ENCODE assay signal across 20 mouse cellular contexts in the genomic region with DNA sequence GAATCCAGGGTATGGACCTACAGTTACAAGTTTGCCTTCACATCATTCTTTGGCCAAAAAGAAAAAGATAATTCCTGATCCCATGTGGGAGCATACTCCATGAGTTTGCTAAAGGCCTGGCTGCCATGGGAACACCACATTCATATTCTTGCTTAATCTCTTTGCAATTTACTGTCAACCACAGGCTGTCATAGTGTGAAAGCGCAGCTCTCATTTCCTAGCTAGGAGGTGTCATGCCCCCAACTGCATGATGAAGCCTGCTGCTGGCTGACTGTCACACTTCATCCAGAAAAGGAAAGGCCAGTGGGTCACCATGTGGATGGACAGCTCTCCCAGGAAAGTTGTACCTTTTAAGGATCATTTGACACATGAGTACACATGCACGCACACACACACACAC. TPM values are rescaled to one million over a fixed set of nuclear protein-coding genes. Genes with fewer than 3 reads are reported as not detected.
A peak's percentile ranks its signal among the peaks of the same experiment; 100 is the strongest.
DNase-seq lines count a peak whose midpoint lies in the region; ATAC-seq and TF ChIP-seq lines count a peak whose summit lies in the region.
"Had no signal": no experiment of that assay in that cellular context is flagged by ENCODE, and none has a peak within 500 bp of the region (broad histone marks: within the 10 kb centered on the region; RNA-seq: fewer than 3 reads in every experiment).

No protein-coding gene starts in this region.

- H3K4me1 ChIP-seq in heart, embryonic 13.5 days, result peaks cover 52% of the 10 kb centered on the region
- peaks cover 17% of the 10 kb centered on the region; the same call in 1 of the 2 replicates for H3K4me1 ChIP-seq in lung, embryonic 14.5 days (ENCODE audit: insufficient read depth)
- no peaks in the 10 kb centered on the region; the same call in 1 of the 2 replicates for H3K4me1 ChIP-seq in lung, adult 2 months (ENCODE audit: control insufficient read depth, insufficient read depth, low read length)
- H3K4me1 ChIP-seq in liver, embryonic 11.5 days (replicated peaks; ENCODE audit: control insufficient read depth, insufficient read depth, low read length), result no peaks in the 10 kb centered on the region
- H3K4me1 ChIP-seq: hindbrain, embryonic 10.5 days had no signal

- no peak for ATAC-seq in heart, embryonic 13.5 days (ENCODE audit: extremely low read depth, insufficient number of reproducible peaks, low FRiP score, low TSS enrichment)
- no peak for ATAC-seq in lung, embryonic 14.5 days (ENCODE audit: insufficient read depth)
- ATAC-seq in Patski, result peak; percentile 40
- ATAC-seq in liver, embryonic 11.5 days (replicated peaks; ENCODE audit: low FRiP score), result no peak
- ATAC-seq: CD4-positive, CD25-positive, alpha-beta regulatory T cell, adult 4 months; forebrain, embryonic 14.5 days; midbrain, embryonic 16.5 days had no signal

- no peaks in the 10 kb centered on the region for H3K9me3 ChIP-seq in heart, embryonic 13.5 days
- H3K9me3 ChIP-seq in lung, embryonic 14.5 days (ENCODE audit: low read depth, low read length), result no peaks in the 10 kb centered on the region
- H3K9me3 ChIP-seq in liver, embryonic 11.5 days (ENCODE audit: control insufficient read depth, low read length), result no peaks in the 10 kb centered on the region
- H3K9me3 ChIP-seq: G1E; hindbrain, embryonic 10.5 days; liver, embryonic 13.5 days; stomach, embryonic 15.5 days had no signal

- no peak overlapping the region for H3K4me3 ChIP-seq in heart, embryonic 13.5 days
- H3K4me3 ChIP-seq in lung, embryonic 14.5 days (ENCODE audit: low read depth, low read length), result no peak overlapping the region
- H3K4me3 ChIP-seq in lung, adult 2 months (replicated peaks; ENCODE audit: extremely low read depth, low read depth, low read length), result no peak overlapping the region
- H3K4me3 ChIP-seq in liver, embryonic 11.5 days (ENCODE audit: low read depth, low read length), result no peak overlapping the region
- H3K4me3 ChIP-seq: hindbrain, embryonic 10.5 days; liver, embryonic 13.5 days; stomach, embryonic 15.5 days had no signal

- WGBS in heart, embryonic 13.5 days, result 53% methylated on average over 2 of the region's 2 CpGs
- 71% methylated on average over 2 of the region's 2 CpGs for WGBS in lung, embryonic 14.5 days
- WGBS in lung, adult 2 months, result 87% methylated on average over 2 of the region's 2 CpGs
- 88% methylated on average over 2 of the region's 2 CpGs for WGBS in liver, embryonic 11.5 days

- H3K27me3 ChIP-seq in heart, embryonic 13.5 days (replicated peaks), result no peaks in the 10 kb centered on the region
- H3K27me3 ChIP-seq in lung, embryonic 14.5 days (ENCODE audit: insufficient read depth, low read length), result no peaks in the 10 kb centered on the region
- no peaks in the 10 kb centered on the region for H3K27me3 ChIP-seq in Patski
- H3K27me3 ChIP-seq in liver, embryonic 11.5 days (replicated peaks; ENCODE audit: control insufficient read depth, insufficient read depth, low read length), result no peaks in the 10 kb centered on the region
- H3K27me3 ChIP-seq: liver, embryonic 13.5 days; stomach, embryonic 15.5 days had no signal

- DNase-seq in heart, adult 8-10 months (ENCODE audit: low spot score), result no peak
- peak; percentile 62 for DNase-seq in lung, embryonic 14.5 days
- no peak for DNase-seq in lung, adult 2 months
- DNase-seq in Patski (ENCODE audit: low read depth, low spot score), result no peak
- peak; percentile 8 for DNase-seq in brain, embryonic 18.5 days (ENCODE audit: low read depth, low spot score)
- DNase-seq in kidney, adult 18-20 months, result no peak
- no peak for DNase-seq in liver, embryonic 11.5 days (ENCODE audit: low spot score)
- DNase-seq: cerebellum, adult 18-20 months; cerebellum, postnatal 36 days; kidney, postnatal 4 days; liver, embryonic 13.5 days; retina, postnatal 1 day; thymus, adult 2 months had no signal

- POLR2A ChIA-PET in Patski (lab: Charles Lee), result no interaction called here

- H3K4me2 ChIP-seq in heart, embryonic 13.5 days, result no peak overlapping the region
- no peak overlapping the region for H3K4me2 ChIP-seq in lung, embryonic 14.5 days
- H3K4me2 ChIP-seq in liver, embryonic 11.5 days, result no peak overlapping the region
- H3K4me2 ChIP-seq: liver, embryonic 13.5 days; stomach, embryonic 15.5 days had no signal

- CTCF ChIA-PET in Patski (lab: Charles Lee), result interaction anchor here (0.9 to 1.7 kb wide), 6 partner anchors 9 to 113 kb away, joined by 3 to 6 read pairs (median 3); no protein-coding TSS in a partner anchor

- no peak for TF ChIP-seq CTCF in lung, embryonic 14.5 days (IDR thresholded peaks at IDR 0.05; ENCODE audit: low read depth)
- TF ChIP-seq CTCF in lung, adult 2 months (IDR thresholded peaks at IDR 0.05; ENCODE audit: insufficient read depth, low read length), result no peak
- TF ChIP-seq CTCF in Patski (IDR thresholded peaks at IDR 0.05), result no peak

- no peak overlapping the region for H3K9ac ChIP-seq in heart, embryonic 13.5 days
- no peak overlapping the region for H3K9ac ChIP-seq in lung, embryonic 14.5 days
- H3K9ac ChIP-seq in liver, embryonic 11.5 days (ENCODE audit: low read depth, low read length), result no peak overlapping the region
- H3K9ac ChIP-seq: liver, embryonic 13.5 days; stomach, embryonic 15.5 days had no signal

- TF ChIP-seq POLR2A in lung, adult 2 months (IDR thresholded peaks at IDR 0.05; ENCODE audit: borderline replicate concordance, extremely low read depth, low read depth, low read length), result no peak

- peak overlapping the region; percentile 88 for H3K27ac ChIP-seq in heart, embryonic 13.5 days (replicated peaks)
- H3K27ac ChIP-seq in lung, embryonic 14.5 days (ENCODE audit: low read depth), result no peak overlapping the region
- H3K27ac ChIP-seq in liver, embryonic 11.5 days (ENCODE audit: low read depth, low read length), result no peak overlapping the region
- H3K27ac ChIP-seq: hindbrain, embryonic 10.5 days; liver, embryonic 13.5 days; stomach, embryonic 15.5 days had no signal

- in situ Hi-C loops in Patski (cut with MboI; ENCODE audit: low pct_unique_long_range_greater_than_20kb), result loop anchor here (10.0 to 25.0 kb wide), 3 partner anchors 86 to 838 kb away; partner anchors contain the start of genes Btbd10, Rras2 and Spon1

- H3K36me3 ChIP-seq in heart, embryonic 13.5 days, result no peaks in the 10 kb centered on the region
- H3K36me3 ChIP-seq in lung, embryonic 14.5 days (ENCODE audit: insufficient read depth), result no peaks in the 10 kb centered on the region
- no peaks in the 10 kb centered on the region for H3K36me3 ChIP-seq in liver, embryonic 11.5 days (ENCODE audit: control insufficient read depth, insufficient read depth, low read length)
- H3K36me3 ChIP-seq: G1E; hindbrain, embryonic 10.5 days; liver, embryonic 13.5 days; stomach, embryonic 15.5 days had no signal

RNA-seq across cellular contexts. Expression of gene Copb1, which starts 53.9 kb away (rescaled TPM):
- polyA plus RNA-seq in heart, embryonic 13.5 days (2015; fragmentation: Nextera tagmentation; extraction: Ambion mirVana), result 79.0 and 80.6 TPM in 2 replicates
- total RNA-seq in heart, adult 8-10 months (2022), result 10 to 100 TPM; 35.2 to 41.6 (median 38.7) TPM
- 129 and 135 TPM in 2 replicates for polyA plus RNA-seq in lung, embryonic 14.5 days (2014; fragmentation: Nextera tagmentation; extraction: Ambion mirVana)
- 32.3 and 33.5 TPM in 2 replicates for polyA plus RNA-seq in lung, adult 2 months (2012; rRNA removed)
- 134 TPM for polyA plus RNA-seq in Patski (2021)
- polyA plus RNA-seq in liver, embryonic 11.5 days (2014; fragmentation: Nextera tagmentation; extraction: Ambion mirVana), result 102 and 117 TPM in 2 replicates

Comparison
In these comparisons a context has a peak if more than half of its experiments do, and no peak if none do; other contexts are left out.
1. DNase-seq: peak in lung, embryonic 14.5 days (single experiment) and brain, embryonic 18.5 days (single experiment); none in heart, adult 8-10 months (single experiment), lung, adult 2 months (single experiment), Patski (single experiment), kidney, adult 18-20 months (single experiment) and liver, embryonic 11.5 days (single experiment).